Mouse (Mus musculus) spleen, embryonic (tissue): ENCODE data around the gene Usp6nl.

Experiments
- CTCF ChIA-PET: fragments of 350-600 bp; sonication (Branson Sonifier 250); formaldehyde crosslinking; loops from one replicate; lab custom pipeline; 2022; lab: Charles Lee

Usp6nl gene

GRCm38 (mm10) chr2:6463772-6464661 lies 141.6 kb downstream of the Usp6nl start:
- CTCF ChIA-PET, result interaction anchor here (0.6 kb wide), 1 partner anchor 14 kb away, joined by 6 read pairs; no protein-coding TSS in a partner anchor

GRCm38 (mm10) chr2:6466396-6466795 lies 143.9 kb downstream of the Usp6nl start:
- CTCF ChIA-PET, result no interaction called here

GRCm38 (mm10) chr2:6467318-6467717 lies 144.9 kb downstream of the Usp6nl start:
- CTCF ChIA-PET, result interaction anchor here (0.6 kb wide), 1 partner anchor 127 kb away, joined by 4 read pairs; no protein-coding TSS in a partner anchor

- CTCF ChIA-PET, result interaction anchor here (0.7 to 1.0 kb wide), 3 partner anchors 11 to 249 kb away, joined by 3 to 4 read pairs (median 3); no protein-coding TSS in a partner anchor
Observed at GRCm38 (mm10) chr2:6469164-6469563, 146.7 kb downstream of the Usp6nl start.

- CTCF ChIA-PET, result interaction anchor here (0.6 to 0.7 kb wide), 2 partner anchors 74 to 281 kb away, joined by 3 read pairs; no protein-coding TSS in a partner anchor
Observed at GRCm38 (mm10) chr2:6471110-6471611, 148.7 kb downstream of the Usp6nl start.

- CTCF ChIA-PET, result no interaction called here
Observed at GRCm38 (mm10) chr2:6473829-6474228, 151.4 kb downstream of the Usp6nl start.

GRCm38 (mm10) chr2:6477884-6478283 lies 155.4 kb downstream of the Usp6nl start:
- CTCF ChIA-PET, result interaction anchor here (0.6 kb wide), 1 partner anchor 13 kb away, joined by 6 read pairs; no protein-coding TSS in a partner anchor

GRCm38 (mm10) chr2:6478361-6478965 lies 156.0 kb downstream of the Usp6nl start:
- CTCF ChIA-PET, result interaction anchor here (0.6 to 0.7 kb wide), 3 partner anchors 14 to 190 kb away, joined by 3 to 6 read pairs (median 3); no protein-coding TSS in a partner anchor

- CTCF ChIA-PET, result interaction anchor here (0.6 to 0.7 kb wide), 2 partner anchors 23 to 191 kb away, joined by 3 read pairs; no protein-coding TSS in a partner anchor
Observed at GRCm38 (mm10) chr2:6478966-6479391, 156.5 kb downstream of the Usp6nl start.

GRCm38 (mm10) chr2:6479620-6480019 lies 157.2 kb downstream of the Usp6nl start:
- CTCF ChIA-PET, result interaction anchor here (0.6 kb wide), 1 partner anchor 10 kb away, joined by 3 read pairs; no protein-coding TSS in a partner anchor

GRCm38 (mm10) chr2:6481966-6482365 lies 159.5 kb downstream of the Usp6nl start:
- CTCF ChIA-PET, result interaction anchor here (0.5 kb wide), 1 partner anchor 392 kb away, joined by 5 read pairs; no protein-coding TSS in a partner anchor

GRCm38 (mm10) chr2:6482411-6482810 lies 159.9 kb downstream of the Usp6nl start:
- CTCF ChIA-PET, result interaction anchor here (0.5 kb wide), 1 partner anchor 393 kb away, joined by 5 read pairs; no protein-coding TSS in a partner anchor

- CTCF ChIA-PET, result no interaction called here
Observed at GRCm38 (mm10) chr2:6483081-6483992, 160.9 kb downstream of the Usp6nl start.

- CTCF ChIA-PET, result no interaction called here
Observed at GRCm38 (mm10) chr2:6484179-6484578, 161.7 kb downstream of the Usp6nl start.

- CTCF ChIA-PET, result no interaction called here
Observed at GRCm38 (mm10) chr2:6487566-6488488, 165.4 kb downstream of the Usp6nl start.

GRCm38 (mm10) chr2:6488489-6489056 lies 166.1 kb downstream of the Usp6nl start:
- CTCF ChIA-PET, result no interaction called here

- CTCF ChIA-PET, result no interaction called here
Observed at GRCm38 (mm10) chr2:6490076-6490475, 167.6 kb downstream of the Usp6nl start.

- CTCF ChIA-PET, result no interaction called here
Observed at GRCm38 (mm10) chr2:6490870-6491269, 168.4 kb downstream of the Usp6nl start.

- CTCF ChIA-PET, result interaction anchor here (0.6 kb wide), 1 partner anchor 616 kb away, joined by 4 read pairs; no protein-coding TSS in a partner anchor
Observed at GRCm38 (mm10) chr2:6493886-6494285, 171.4 kb downstream of the Usp6nl start.
